Mouse (Mus musculus): ENCODE measurements around the gene Sh3tc1. TPM values are rescaled to one million over a fixed set of nuclear protein-coding genes. Genes with fewer than 3 reads are reported as not detected.

Sh3tc1 gene
- total RNA-seq, 2 experiments from 2014 or later = not detected

DNA sequence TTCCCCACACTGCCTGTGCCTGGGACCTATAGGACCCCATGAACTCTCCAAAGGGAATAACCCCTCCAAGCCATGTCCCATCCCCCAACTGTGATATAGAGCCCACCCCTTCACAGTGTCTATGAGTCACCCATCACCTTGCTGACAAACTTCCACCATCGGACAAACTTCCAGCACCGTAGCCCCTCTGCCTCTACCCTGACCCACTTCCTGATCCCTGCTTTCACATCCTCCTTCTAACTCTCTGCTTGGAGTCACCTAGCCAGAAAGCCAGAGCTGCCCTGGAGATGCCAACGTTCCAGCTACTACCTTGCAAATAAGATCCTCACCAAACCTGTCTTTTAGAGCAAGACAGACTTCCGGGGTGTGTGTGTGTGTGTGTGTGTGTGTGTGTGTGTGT is 46.1 kb downstream of the Sh3tc1 start:
- ATAC-seq (replicated peaks; ENCODE audit: low FRiP score, low TSS enrichment, poor library complexity, severe bottlenecking) = no peak

DNA sequence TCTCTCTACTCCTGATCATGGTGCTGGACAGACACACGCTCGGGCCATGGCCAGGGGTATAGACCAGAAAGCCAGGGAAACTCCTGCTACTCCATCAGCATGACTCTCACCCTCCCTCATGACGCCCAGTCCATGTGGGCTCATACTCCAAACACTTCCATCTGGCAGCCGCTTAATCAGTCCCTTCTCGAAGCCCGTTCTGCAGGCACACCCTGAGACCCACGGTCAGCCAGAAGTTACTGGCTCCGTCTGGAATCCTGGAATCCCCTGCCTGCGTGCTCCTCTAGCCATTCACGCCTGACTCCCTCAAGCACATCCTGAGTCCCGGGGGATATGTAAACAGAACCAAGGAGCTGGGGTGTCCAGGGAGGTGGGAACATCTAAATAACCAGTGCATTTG is 48.5 kb downstream of the Sh3tc1 start:
- ATAC-seq (replicated peaks; ENCODE audit: low FRiP score, low TSS enrichment, poor library complexity, severe bottlenecking) = no peak

DNA sequence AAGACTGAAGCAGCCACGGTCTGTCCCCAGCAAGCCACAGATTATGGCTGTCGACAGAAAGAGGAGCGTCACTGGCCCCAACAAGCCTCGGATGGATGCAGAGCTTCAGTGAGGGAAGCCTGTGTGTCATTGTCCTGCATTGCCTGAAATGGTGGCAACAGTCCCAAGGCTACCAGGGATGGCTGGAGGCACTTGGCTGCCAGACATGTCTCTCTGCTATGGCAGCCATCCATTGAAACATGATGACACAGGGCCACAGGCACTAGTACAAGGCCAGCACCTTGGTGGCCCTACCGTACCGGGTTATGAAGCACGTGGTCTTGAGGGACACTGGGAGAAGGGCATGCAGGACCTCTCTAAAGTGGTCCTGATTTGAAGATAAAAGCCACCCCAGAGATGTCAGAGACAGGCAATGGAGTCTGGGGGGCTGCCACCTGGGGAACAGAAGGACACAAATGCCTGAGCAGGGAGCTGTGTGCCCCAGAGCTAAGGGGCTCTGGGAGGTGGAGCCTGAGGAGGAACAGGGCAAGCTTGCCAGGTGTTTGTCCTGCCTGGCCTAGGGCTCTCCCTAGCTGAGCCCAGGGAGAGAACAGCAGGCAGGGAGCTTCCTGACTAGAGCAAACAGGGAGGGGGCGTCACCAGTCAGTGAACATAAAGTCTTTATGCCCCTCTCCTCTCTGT is 49.2 kb downstream of the Sh3tc1 start:
- ATAC-seq (replicated peaks; ENCODE audit: low FRiP score, low TSS enrichment, poor library complexity, severe bottlenecking) = no peak

DNA sequence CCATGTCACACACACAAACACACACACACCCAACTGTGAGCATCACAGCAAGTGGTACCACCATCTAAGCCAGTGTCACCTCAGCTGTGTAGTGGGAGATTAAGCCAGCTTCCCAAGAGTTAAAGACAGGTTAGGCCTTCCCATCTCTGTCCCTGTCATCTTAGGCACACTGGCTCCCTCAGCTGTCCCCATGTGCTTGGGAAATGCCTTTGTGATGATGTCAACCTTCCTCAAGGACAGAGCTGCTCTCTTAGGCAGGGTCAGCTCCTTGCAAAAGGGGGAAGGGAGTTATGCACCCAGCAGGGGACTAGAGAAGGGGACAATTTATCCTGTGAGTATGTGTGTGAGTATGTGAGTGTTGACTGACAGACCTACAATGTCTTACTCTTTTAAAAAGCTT is 50.4 kb downstream of the Sh3tc1 start:
- no peak for ATAC-seq (replicated peaks; ENCODE audit: low FRiP score, low TSS enrichment, poor library complexity, severe bottlenecking)

GRCm38 (mm10) chr5:35688851-35689250 is 50.9 kb downstream of the Sh3tc1 start:
- no peak for ATAC-seq (replicated peaks; ENCODE audit: low FRiP score, low TSS enrichment, poor library complexity, severe bottlenecking)

DNA sequence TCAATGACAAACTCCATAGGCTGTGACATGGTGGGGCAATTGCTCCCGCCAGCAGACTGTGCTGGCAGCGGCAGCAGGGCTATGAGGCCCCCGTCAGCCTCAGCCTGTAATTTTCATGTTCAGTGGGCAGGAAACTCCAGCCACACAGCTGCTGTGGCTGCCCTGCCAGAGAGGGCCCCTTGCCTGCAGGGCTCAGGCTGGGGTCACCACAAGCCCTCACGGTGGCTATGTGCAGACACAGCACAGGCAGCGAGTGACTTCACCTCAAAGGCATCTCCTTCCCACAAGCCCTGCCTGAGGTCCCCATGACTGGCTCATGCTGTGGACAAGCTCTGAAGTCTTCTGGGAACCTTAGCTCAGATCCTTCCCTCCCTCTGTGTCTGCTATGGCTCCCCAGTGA is 52.7 kb downstream of the Sh3tc1 start:
- no peak for ATAC-seq (replicated peaks; ENCODE audit: low FRiP score, low TSS enrichment, poor library complexity, severe bottlenecking)

GRCm38 (mm10) chr5:35686336-35686735 is 53.5 kb downstream of the Sh3tc1 start:
- no peak for ATAC-seq (replicated peaks; ENCODE audit: low FRiP score, low TSS enrichment, poor library complexity, severe bottlenecking)

- 0 out of 2 replicates have a peak, but pooled peaks have one; percentile 28 for ATAC-seq (replicated peaks; ENCODE audit: low FRiP score, low TSS enrichment, poor library complexity, severe bottlenecking)
These were observed 54.7 kb downstream of the Sh3tc1 start for GRCm38 (mm10) chr5:35685079-35685478.

DNA sequence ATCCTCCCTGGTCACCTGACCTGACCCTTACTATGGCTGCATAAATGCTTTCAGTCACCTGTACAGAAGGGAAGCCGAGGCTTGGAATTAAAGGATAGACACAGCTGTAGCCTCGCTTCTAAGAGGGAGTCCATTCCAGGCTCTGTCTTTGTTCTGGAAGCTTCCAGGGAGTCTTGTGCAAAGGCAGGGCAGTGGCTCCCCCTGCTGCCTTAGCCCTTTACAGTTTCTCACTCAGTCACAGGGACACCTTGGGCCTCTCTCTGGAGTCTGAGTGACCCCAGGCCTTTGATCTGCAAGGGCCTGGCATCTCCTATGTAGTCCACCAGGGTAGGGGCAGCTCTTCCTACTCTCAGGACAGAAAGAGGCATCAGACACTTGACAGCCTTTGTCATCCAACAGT is 58.8 kb downstream of the Sh3tc1 start:
- ATAC-seq (replicated peaks; ENCODE audit: low FRiP score, low TSS enrichment, poor library complexity, severe bottlenecking) = no peak

- no peak for ATAC-seq (replicated peaks; ENCODE audit: low FRiP score, low TSS enrichment, poor library complexity, severe bottlenecking)
These were observed 60.3 kb downstream of the Sh3tc1 start, which contains the start of gene Htra3 for GRCm38 (mm10) chr5:35679256-35680155. Gene Htra3, minus strand, starts transcription at chr5:35679782.

GRCm38 (mm10) chr5:35676964-35677363 is 62.8 kb downstream of the Sh3tc1 start:
- no peak for ATAC-seq (replicated peaks; ENCODE audit: low FRiP score, low TSS enrichment, poor library complexity, severe bottlenecking)

GRCm38 (mm10) chr5:35674081-35674555 is 65.7 kb downstream of the Sh3tc1 start:
- no peak for ATAC-seq (replicated peaks; ENCODE audit: low FRiP score, low TSS enrichment, poor library complexity, severe bottlenecking)

DNA sequence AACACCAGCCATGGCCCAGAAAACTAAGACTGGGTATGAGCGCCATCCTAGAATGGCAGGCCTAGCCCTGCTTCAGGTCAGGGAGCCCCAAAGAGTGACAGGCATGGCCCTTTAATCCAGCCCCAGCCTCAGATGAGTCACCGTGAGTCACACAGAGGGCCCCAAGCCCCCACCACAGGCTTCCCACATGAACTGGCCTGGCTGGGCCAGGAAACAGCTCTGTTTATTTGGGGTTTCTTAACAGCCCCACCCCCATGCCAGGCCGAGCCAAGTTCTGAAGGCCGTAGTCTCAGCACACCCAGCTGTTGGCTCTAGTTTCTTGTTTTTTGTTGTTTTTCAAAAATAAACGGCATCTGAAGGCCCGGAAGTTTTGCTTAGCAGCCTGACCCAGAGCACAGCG is 66.7 kb downstream of the Sh3tc1 start:
- no peak for ATAC-seq (replicated peaks; ENCODE audit: low FRiP score, low TSS enrichment, poor library complexity, severe bottlenecking)

- ATAC-seq (replicated peaks; ENCODE audit: low FRiP score, low TSS enrichment, poor library complexity, severe bottlenecking) = no peak
These were observed 67.2 kb downstream of the Sh3tc1 start for GRCm38 (mm10) chr5:35672581-35672980.

- no peak for ATAC-seq (replicated peaks; ENCODE audit: low FRiP score, low TSS enrichment, poor library complexity, severe bottlenecking)
These were observed 68.3 kb downstream of the Sh3tc1 start for GRCm38 (mm10) chr5:35671474-35671891.

DNA sequence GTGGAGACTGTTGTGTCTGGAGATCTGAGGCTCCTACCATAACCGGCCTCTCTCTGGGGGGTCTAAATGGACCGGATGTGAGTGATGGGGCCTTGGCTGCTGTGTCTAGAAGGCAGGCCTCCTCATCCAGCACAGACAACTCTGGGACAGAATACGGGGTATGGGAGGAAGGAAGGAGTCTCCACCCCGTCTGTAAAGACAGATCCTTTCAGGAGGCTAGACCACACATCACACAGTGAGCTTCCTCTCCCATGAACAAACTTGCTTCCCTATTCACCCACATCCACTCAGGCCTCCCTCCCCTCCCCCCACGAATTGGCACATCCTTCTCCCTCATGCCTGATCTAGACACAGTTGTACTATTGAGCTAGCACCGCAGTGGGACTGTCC is 69.4 kb downstream of the Sh3tc1 start:
- no peak for ATAC-seq (replicated peaks; ENCODE audit: low FRiP score, low TSS enrichment, poor library complexity, severe bottlenecking)

GRCm38 (mm10) chr5:35669747-35670411 is 69.9 kb downstream of the Sh3tc1 start:
- no peak for ATAC-seq (replicated peaks; ENCODE audit: low FRiP score, low TSS enrichment, poor library complexity, severe bottlenecking)

DNA sequence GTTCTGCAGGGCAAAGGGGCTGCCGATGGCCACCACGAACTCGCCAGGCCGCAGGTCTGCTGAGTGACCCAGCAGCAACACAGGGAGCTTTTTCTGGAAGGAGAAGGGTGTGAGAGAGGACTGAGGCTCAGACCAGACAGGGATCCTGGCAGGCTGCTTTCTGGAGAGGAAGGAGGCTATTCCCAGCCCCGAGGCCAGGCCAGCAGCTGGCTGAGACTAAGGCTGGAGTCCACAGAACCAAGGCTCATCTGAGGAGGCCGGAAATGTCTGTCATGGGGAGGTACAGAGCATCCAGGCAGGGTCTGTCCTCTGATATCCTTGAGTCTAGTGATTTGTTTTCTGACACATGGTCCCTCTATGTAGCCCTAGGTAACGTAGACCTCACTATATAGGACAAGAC is 73.6 kb downstream of the Sh3tc1 start:
- ATAC-seq (replicated peaks; ENCODE audit: low FRiP score, low TSS enrichment, poor library complexity, severe bottlenecking) = no peak

DNA sequence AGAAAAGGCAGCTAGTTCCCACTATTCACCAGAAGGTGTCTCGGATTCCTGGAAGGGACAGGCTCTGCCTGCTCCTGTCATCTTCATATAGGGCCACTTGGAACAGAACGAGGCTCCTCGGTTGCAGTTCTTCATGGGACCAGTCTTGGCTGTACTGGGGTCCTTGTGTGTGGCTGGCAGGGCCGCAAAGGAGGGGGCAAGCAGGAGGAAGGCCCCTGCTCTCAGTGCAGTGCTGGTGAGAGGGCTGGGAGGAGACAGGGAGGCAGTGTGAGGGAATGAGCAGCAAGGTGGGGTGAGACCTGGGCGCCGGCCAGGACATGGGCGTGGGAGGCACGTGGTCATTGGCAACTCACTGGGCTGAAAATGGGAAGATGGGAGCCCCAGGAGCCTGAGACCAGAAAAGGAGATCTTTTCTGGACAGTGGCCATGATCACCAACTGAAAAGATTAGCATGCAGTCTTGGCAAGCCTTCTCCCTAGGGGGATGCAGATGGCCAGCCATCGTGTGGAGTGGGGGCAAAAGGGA is 77.7 kb downstream of the Sh3tc1 start:
- no peak for ATAC-seq (replicated peaks; ENCODE audit: low FRiP score, low TSS enrichment, poor library complexity, severe bottlenecking)

- ATAC-seq (replicated peaks; ENCODE audit: low FRiP score, low TSS enrichment, poor library complexity, severe bottlenecking) = no peak
These were observed 78.6 kb downstream of the Sh3tc1 start for GRCm38 (mm10) chr5:35661210-35661609.

Data from megakaryocyte-erythroid progenitor cell, adult 5-6 weeks (primary cell).